In genomic region chr2:118656688-118657281, GRCm38 (mm10) we compare ENCODE assay signal across 11 mouse cellular contexts. TPM values are rescaled to one million over a fixed set of nuclear protein-coding genes. Genes with fewer than 3 reads are reported as not detected.
DNase-seq lines count a peak whose midpoint lies in the region; ATAC-seq and TF ChIP-seq lines count a peak whose summit lies in the region.
"Had no signal": no experiment of that assay in that cellular context is flagged by ENCODE, and none has a peak within 500 bp of the region (broad histone marks: within the 10 kb centered on the region; RNA-seq: fewer than 3 reads in every experiment).

No protein-coding gene starts in this region.

- H3K9ac ChIP-seq in kidney, embryonic 15.5 days = no peak overlapping the region; the same call in 1 of the 2 replicates
- H3K9ac ChIP-seq in embryonic facial prominence, embryonic 12.5 days = no peak overlapping the region
- no peak overlapping the region for H3K9ac ChIP-seq in hindbrain, postnatal 0 days (replicated peaks; ENCODE audit: low read length)
- H3K9ac ChIP-seq in midbrain, embryonic 14.5 days (replicated peaks; ENCODE audit: low read length) = no peak overlapping the region; the same call in 1 of the 2 replicates
- H3K9ac ChIP-seq: limb, embryonic 15.5 days had no signal

- H3K9me3 ChIP-seq in kidney, embryonic 15.5 days (replicated peaks) = no peaks in the 10 kb centered on the region
- H3K9me3 ChIP-seq in embryonic facial prominence, embryonic 12.5 days = no peaks in the 10 kb centered on the region
- no peaks in the 10 kb centered on the region for H3K9me3 ChIP-seq in hindbrain, postnatal 0 days (ENCODE audit: low read length)
- no peaks in the 10 kb centered on the region for H3K9me3 ChIP-seq in midbrain, embryonic 14.5 days (ENCODE audit: control insufficient read depth, low read length)
- H3K9me3 ChIP-seq: limb, embryonic 15.5 days had no signal

- peak overlapping the region; percentile 65 for H3K27ac ChIP-seq in kidney, embryonic 15.5 days
- peak overlapping the region; percentile 23; the same call in 1 of the 2 replicates for H3K27ac ChIP-seq in embryonic facial prominence, embryonic 12.5 days
- peak overlapping the region; percentile 36 for H3K27ac ChIP-seq in hindbrain, postnatal 0 days
- peak overlapping the region; percentile 64 for H3K27ac ChIP-seq in midbrain, embryonic 14.5 days (replicated peaks; ENCODE audit: low read depth, low read length)
- H3K27ac ChIP-seq: limb, embryonic 15.5 days had no signal

- H3K36me3 ChIP-seq in kidney, embryonic 15.5 days = no peaks in the 10 kb centered on the region
- H3K36me3 ChIP-seq in embryonic facial prominence, embryonic 12.5 days = no peaks in the 10 kb centered on the region
- H3K36me3 ChIP-seq in hindbrain, postnatal 0 days (ENCODE audit: insufficient read depth, low read length) = no peaks in the 10 kb centered on the region
- H3K36me3 ChIP-seq in midbrain, embryonic 14.5 days (ENCODE audit: control insufficient read depth, insufficient read depth, low read length) = no peaks in the 10 kb centered on the region
- H3K36me3 ChIP-seq: limb, embryonic 15.5 days had no signal

- H3K4me1 ChIP-seq in kidney, embryonic 15.5 days = peaks cover 28% of the 10 kb centered on the region
- peaks cover 21% of the 10 kb centered on the region for H3K4me1 ChIP-seq in embryonic facial prominence, embryonic 12.5 days
- peaks cover 8% of the 10 kb centered on the region; the same call in 1 of the 2 replicates for H3K4me1 ChIP-seq in hindbrain, postnatal 0 days (ENCODE audit: insufficient read depth, low read length)
- H3K4me1 ChIP-seq in midbrain, embryonic 14.5 days (ENCODE audit: control insufficient read depth, insufficient read depth, low read length) = 0 out of 2 replicates have a peak, but pooled peaks cover 15% of the 10 kb centered on the region

- TF ChIP-seq CTCF in hindbrain, postnatal 0 days (IDR thresholded peaks at IDR 0.05; ENCODE audit: low read depth) = no peak

- no peak overlapping the region for H3K4me3 ChIP-seq in kidney, embryonic 15.5 days (replicated peaks)
- no peak overlapping the region for H3K4me3 ChIP-seq in embryonic facial prominence, embryonic 12.5 days
- no peak overlapping the region for H3K4me3 ChIP-seq in hindbrain, postnatal 0 days (ENCODE audit: low read length)
- no peak overlapping the region for H3K4me3 ChIP-seq in midbrain, embryonic 14.5 days (replicated peaks; ENCODE audit: low read depth, low read length)
- H3K4me3 ChIP-seq: limb, embryonic 15.5 days had no signal

- H3K27me3 ChIP-seq in kidney, embryonic 15.5 days = peaks cover 7% of the 10 kb centered on the region; the same call in 1 of the 2 replicates
- no peaks in the 10 kb centered on the region for H3K27me3 ChIP-seq in embryonic facial prominence, embryonic 12.5 days
- H3K27me3 ChIP-seq in hindbrain, postnatal 0 days (ENCODE audit: insufficient read depth, low read length) = no peaks in the 10 kb centered on the region
- H3K27me3 ChIP-seq in midbrain, embryonic 14.5 days (ENCODE audit: control insufficient read depth, insufficient read depth, low read length) = no peaks in the 10 kb centered on the region
- H3K27me3 ChIP-seq: limb, embryonic 15.5 days had no signal

- WGBS in kidney, embryonic 15.5 days = 23% methylated on average over 3 of the region's 3 CpGs
- WGBS in embryonic facial prominence, embryonic 12.5 days = 25% methylated on average over 3 of the region's 3 CpGs
- WGBS in hindbrain, postnatal 0 days = 39% methylated on average over 3 of the region's 3 CpGs
- 12% methylated on average over 3 of the region's 3 CpGs for WGBS in midbrain, embryonic 14.5 days

- DNase-seq in kidney, adult 9 months = no peak
- DNase-seq in hindbrain, postnatal 0 days (ENCODE audit: low spot score) = peak; percentile 15
- DNase-seq in midbrain, embryonic 14.5 days = peak; percentile 66
- no peak for DNase-seq in gastrocnemius, postnatal 25 days
- DNase-seq in right cerebral cortex, postnatal 10 days (ENCODE audit: low spot score in 2 of 2) = no peak
- DNase-seq: cerebellum, adult 11 months had no signal

- 0 out of 2 replicates have a peak, but pooled peaks have one; percentile 9 for ATAC-seq in kidney, embryonic 15.5 days (replicated peaks; ENCODE audit: low FRiP score)
- no peak for ATAC-seq in embryonic facial prominence, embryonic 12.5 days (ENCODE audit: insufficient number of reproducible peaks, insufficient read depth, low FRiP score, low TSS enrichment)
- ATAC-seq in hindbrain, postnatal 0 days = no peak
- ATAC-seq in midbrain, embryonic 14.5 days (ENCODE audit: low FRiP score, low TSS enrichment) = peak; percentile 46; the same call in 1 of the 2 replicates
- ATAC-seq in megakaryocyte progenitor cell, adult 5-6 weeks (replicated peaks; ENCODE audit: poor library complexity) = no peak

- H3K4me2 ChIP-seq in kidney, embryonic 15.5 days = no peak overlapping the region
- H3K4me2 ChIP-seq in embryonic facial prominence, embryonic 12.5 days (replicated peaks) = no peak overlapping the region
- H3K4me2 ChIP-seq in hindbrain, postnatal 0 days (ENCODE audit: low read depth, low read length) = no peak overlapping the region
- H3K4me2 ChIP-seq in midbrain, embryonic 14.5 days (ENCODE audit: low read length) = no peak overlapping the region
- H3K4me2 ChIP-seq: limb, embryonic 15.5 days had no signal

RNA-seq across cellular contexts. Expression of gene Pak6, which starts 6.3 kb away (rescaled TPM):
- 0.84 and 1.3 TPM in 2 replicates for polyA plus RNA-seq in kidney, embryonic 15.5 days (2015; fragmentation: Nextera tagmentation; extraction: Ambion mirVana)
- 1.2 and 1.5 TPM in 2 replicates for polyA plus RNA-seq in embryonic facial prominence, embryonic 12.5 days (2016; fragmentation: Nextera tagmentation; extraction: Ambion mirVana)
- 74.6 and 79.0 TPM in 2 replicates for total RNA-seq in hindbrain, postnatal 0 days (2014; rRNA removed)
- 36.5 and 40.8 TPM in 2 replicates for polyA plus RNA-seq in hindbrain, postnatal 0 days (2015; fragmentation: Nextera tagmentation; extraction: Ambion mirVana)
- 32.4 and 38.4 TPM in 2 replicates for polyA plus RNA-seq in midbrain, embryonic 14.5 days (2014; fragmentation: Nextera tagmentation; extraction: Ambion mirVana)
- total RNA-seq in megakaryocyte progenitor cell, adult 5-6 weeks (2015) = 0.07 and 0.17 TPM in 2 replicates
- 0.21 and 0.61 TPM in 2 replicates for total RNA-seq in megakaryocyte progenitor cell, adult 5-6 weeks (2017)
- total RNA-seq in gastrocnemius, postnatal 25 days (2021) = under 1 TPM in 1 of 2 experiments, not detected in 1; 0.64 TPM
- total RNA-seq: gastrocnemius, adult 8-10 months had no signal

RNA-seq across cellular contexts. Expression of gene Ankrd63, which starts 47.0 kb away (rescaled TPM):
- 0.28 and 0.39 TPM in 2 replicates for polyA plus RNA-seq in kidney, embryonic 15.5 days (2015; fragmentation: Nextera tagmentation; extraction: Ambion mirVana)
- not detected in 2 replicates for polyA plus RNA-seq in embryonic facial prominence, embryonic 12.5 days (2016; fragmentation: Nextera tagmentation; extraction: Ambion mirVana)
- total RNA-seq in hindbrain, postnatal 0 days (2014; rRNA removed) = 0.18 TPM in 1 of 2 replicates, not detected in the other
- 0.08 TPM in 1 of 2 replicates, not detected in the other for polyA plus RNA-seq in hindbrain, postnatal 0 days (2015; fragmentation: Nextera tagmentation; extraction: Ambion mirVana)
- polyA plus RNA-seq in midbrain, embryonic 14.5 days (2014; fragmentation: Nextera tagmentation; extraction: Ambion mirVana) = not detected in 2 replicates
- 0.61 and 0.89 TPM in 2 replicates for total RNA-seq in megakaryocyte progenitor cell, adult 5-6 weeks (2015)
- total RNA-seq in megakaryocyte progenitor cell, adult 5-6 weeks (2017) = 0.33 and 0.84 TPM in 2 replicates
- not detected for total RNA-seq in gastrocnemius, postnatal 25 days (2021)
- total RNA-seq: gastrocnemius, adult 8-10 months had no signal

RNA-seq across cellular contexts. Expression of gene Bub1b, which starts 58.8 kb away (rescaled TPM):
- polyA plus RNA-seq in kidney, embryonic 15.5 days (2015; fragmentation: Nextera tagmentation; extraction: Ambion mirVana) = 98.5 and 103 TPM in 2 replicates
- 99.8 and 106 TPM in 2 replicates for polyA plus RNA-seq in embryonic facial prominence, embryonic 12.5 days (2016; fragmentation: Nextera tagmentation; extraction: Ambion mirVana)
- 15.1 and 16.3 TPM in 2 replicates for total RNA-seq in hindbrain, postnatal 0 days (2014; rRNA removed)
- polyA plus RNA-seq in hindbrain, postnatal 0 days (2015; fragmentation: Nextera tagmentation; extraction: Ambion mirVana) = 11.5 and 13.0 TPM in 2 replicates
- 8.4 and 19.7 TPM in 2 replicates for polyA plus RNA-seq in midbrain, embryonic 14.5 days (2014; fragmentation: Nextera tagmentation; extraction: Ambion mirVana)
- 38.1 and 42.7 TPM in 2 replicates for total RNA-seq in megakaryocyte progenitor cell, adult 5-6 weeks (2015)
- 123 and 126 TPM in 2 replicates for total RNA-seq in megakaryocyte progenitor cell, adult 5-6 weeks (2017)
- 1 to 10 TPM; 1.0 to 1.2 TPM for total RNA-seq in gastrocnemius, postnatal 25 days (2021)

Comparison
In these comparisons a context has a peak if more than half of its experiments do, and no peak if none do; other contexts are left out.
1. ATAC-seq: peak in kidney, embryonic 15.5 days (single experiment) and midbrain, embryonic 14.5 days (single experiment); none in embryonic facial prominence, embryonic 12.5 days (single experiment), hindbrain, postnatal 0 days (single experiment) and megakaryocyte progenitor cell, adult 5-6 weeks (single experiment).
2. DNase-seq: peak in hindbrain, postnatal 0 days (single experiment) and midbrain, embryonic 14.5 days (single experiment); none in kidney, adult 9 months (single experiment), gastrocnemius, postnatal 25 days (single experiment) and right cerebral cortex, postnatal 10 days (0 of 2).
3. RNA of gene Pak6, which starts 6.3 kb away (polyA plus RNA-seq): 36.5 to 40.8 TPM in hindbrain, postnatal 0 days and 32.4 to 38.4 TPM in midbrain, embryonic 14.5 days; 1.2 to 1.5 TPM in embryonic facial prominence, embryonic 12.5 days and 0.84 to 1.3 TPM in kidney, embryonic 15.5 days; every median in the first group is over 10 times any median in the second.
4. Peak in every context shown above with its lines, with median percentiles within 50 percentile points of each other: H3K27ac ChIP-seq.